Mouse (Mus musculus): Measurements from ENCODE around the gene Odf3b. TPM values are rescaled to one million over a fixed set of nuclear protein-coding genes. Genes with fewer than 3 reads are reported as not detected.

The Odf3b gene
- polyA plus RNA-seq (2012; ENCODE audit: low replicate concordance): 7.8 and 10.0 TPM in 2 replicates

GRCm38 (mm10) chr15:89378831-89379401 is at the start of gene Odf3b:
Odf3b (minus strand) TSS chr15:89379282.

GRCm38 (mm10) chr15:89425711-89426121 is 46.6 kb upstream of the Odf3b start, which contains the start of gene Cpt1b:
Cpt1b (minus strand) TSS chr15:89425863.

GRCm38 (mm10) chr15:89410118-89410517 is 31.0 kb upstream of the Odf3b start, which contains the start of gene Syce3:
Syce3 (minus strand) TSS chr15:89410503.

DNA sequence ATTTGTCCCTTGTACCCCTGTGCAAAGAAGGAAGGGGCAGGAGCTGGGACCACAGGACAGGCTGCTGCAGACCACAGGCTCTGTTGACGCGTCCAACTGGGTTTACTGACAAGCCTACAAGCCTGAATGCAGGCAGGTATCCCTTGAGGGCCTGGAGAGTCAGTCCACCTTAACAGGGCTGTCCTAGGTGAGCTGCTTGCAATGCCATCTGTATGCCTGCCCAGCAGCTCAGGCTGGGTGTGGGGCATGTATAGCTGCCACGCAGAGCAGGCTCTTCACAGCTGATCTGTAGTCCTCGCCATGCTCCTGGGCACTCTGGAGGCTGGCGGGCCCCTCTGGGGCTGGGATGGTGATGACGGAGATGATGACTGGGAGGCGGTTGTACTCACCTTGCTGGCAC is 5.5 kb upstream of the Odf3b start, which contains the start of gene Klhdc7b:
TSS of gene Klhdc7b (plus strand) at position 301 of the 400 bp plus-strand sequence.

GRCm38 (mm10) chr15:89376957-89377356 is 2.1 kb downstream of the Odf3b start, which contains the start of gene Tymp:
Tymp (minus strand) TSS chr15:89377039.

GRCm38 (mm10) chr15:89373762-89374248 is 5.3 kb downstream of the Odf3b start, which contains the start of gene Sco2:
Sco2 (minus strand) TSS chr15:89373846.

GRCm38 (mm10) chr15:89355241-89356187 is 23.6 kb downstream of the Odf3b start, which contains the start of the genes Lmf2 and Ncaph2:
Lmf2 (minus strand) TSS chr15:89355659.
Ncaph2 (plus strand) TSS chr15:89355719.

DNA sequence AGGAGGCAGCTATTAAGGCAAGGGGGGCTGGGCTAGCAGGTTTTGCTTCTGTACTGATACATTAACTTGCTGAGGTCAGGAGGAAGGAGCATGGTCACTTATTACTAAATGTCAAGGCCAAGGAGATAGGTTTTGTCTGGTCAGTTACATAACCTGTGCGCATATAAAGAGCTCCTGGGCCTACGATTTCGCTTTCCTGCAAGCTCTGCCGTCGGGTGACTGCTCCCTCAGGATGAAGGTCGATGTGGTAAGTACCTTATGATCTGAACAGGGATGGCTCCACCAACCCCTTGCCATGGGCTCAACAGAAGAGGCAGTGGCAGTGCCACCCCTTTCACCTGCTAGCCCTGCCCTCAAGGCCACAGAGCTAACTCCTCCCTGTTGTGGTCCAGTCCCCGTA is 44.8 kb downstream of the Odf3b start, which contains the start of gene Miox:
TSS of gene Miox (plus strand) at position 128 of the 400 bp plus-strand sequence.

Other genes starting within 250 kb of the Odf3b start
- 0.58 and 3.5 TPM in 2 replicates for gene Mapk12, start 238.6 kb downstream of the Odf3b start, polyA plus RNA-seq (2012; ENCODE audit: low replicate concordance)
- 0.88 and 3.9 TPM in 2 replicates for gene Mapk11, start 229.7 kb downstream of the Odf3b start, polyA plus RNA-seq (2012; ENCODE audit: low replicate concordance)
- gene Plxnb2, start 198.5 kb downstream of the Odf3b start, polyA plus RNA-seq (2012; ENCODE audit: low replicate concordance): 57.1 and 82.4 TPM in 2 replicates
- 18.1 and 27.5 TPM in 2 replicates for gene Dennd6b, start 182.8 kb downstream of the Odf3b start, polyA plus RNA-seq (2012; ENCODE audit: low replicate concordance)
- gene Ppp6r2, start 167.7 kb downstream of the Odf3b start, polyA plus RNA-seq (2012; ENCODE audit: low replicate concordance): 171 and 186 TPM in 2 replicates
- gene Sbf1, start 64.0 kb downstream of the Odf3b start, polyA plus RNA-seq (2012; ENCODE audit: low replicate concordance): 168 and 221 TPM in 2 replicates
- gene Adm2, start 56.6 kb downstream of the Odf3b start, polyA plus RNA-seq (2012; ENCODE audit: low replicate concordance): 1.4 and 3.0 TPM in 2 replicates
- gene Miox, start 44.9 kb downstream of the Odf3b start, polyA plus RNA-seq (2012; ENCODE audit: low replicate concordance): not detected in 2 replicates
- gene Lmf2, start 23.6 kb downstream of the Odf3b start, polyA plus RNA-seq (2012; ENCODE audit: low replicate concordance): 132 and 236 TPM in 2 replicates
- gene Ncaph2, start 23.6 kb downstream of the Odf3b start, polyA plus RNA-seq (2012; ENCODE audit: low replicate concordance): 68.2 and 73.5 TPM in 2 replicates
- gene Sco2, start 5.4 kb downstream of the Odf3b start, polyA plus RNA-seq (2012; ENCODE audit: low replicate concordance): 58.1 and 67.7 TPM in 2 replicates
- gene Tymp, start 2.2 kb downstream of the Odf3b start, polyA plus RNA-seq (2012; ENCODE audit: low replicate concordance): 0.77 and 1.5 TPM in 2 replicates
- not detected in 2 replicates for gene Klhdc7b, start 5.6 kb upstream of the Odf3b start, polyA plus RNA-seq (2012; ENCODE audit: low replicate concordance)
- not detected in 2 replicates for gene Syce3, start 31.2 kb upstream of the Odf3b start, polyA plus RNA-seq (2012; ENCODE audit: low replicate concordance)
- 1.4 and 4.2 TPM in 2 replicates for gene Cpt1b, start 46.6 kb upstream of the Odf3b start, polyA plus RNA-seq (2012; ENCODE audit: low replicate concordance)
- 0.18 TPM in 1 of 2 replicates, not detected in the other for gene C730034F03Rik, start 50.3 kb upstream of the Odf3b start, polyA plus RNA-seq (2012; ENCODE audit: low replicate concordance)
- 0.88 and 3.0 TPM in 2 replicates for gene Gm44502, start 50.4 kb upstream of the Odf3b start, polyA plus RNA-seq (2012; ENCODE audit: low replicate concordance)
- gene Chkb, start 50.6 kb upstream of the Odf3b start, polyA plus RNA-seq (2012; ENCODE audit: low replicate concordance): 40.6 and 121 TPM in 2 replicates
- gene Mapk8ip2, start 74.6 kb upstream of the Odf3b start, polyA plus RNA-seq (2012; ENCODE audit: low replicate concordance): 0.06 and 0.08 TPM in 2 replicates
- gene Arsa, start 98.1 kb upstream of the Odf3b start, polyA plus RNA-seq (2012; ENCODE audit: low replicate concordance): 25.4 and 44.2 TPM in 2 replicates
- 72.7 and 76.4 TPM in 2 replicates for gene Shank3, start 120.3 kb upstream of the Odf3b start, polyA plus RNA-seq (2012; ENCODE audit: low replicate concordance)
- gene Acr, start 189.0 kb upstream of the Odf3b start, polyA plus RNA-seq (2012; ENCODE audit: low replicate concordance): 1.0 TPM in 1 of 2 replicates, not detected in the other
- 2.5 and 13.0 TPM in 2 replicates for gene Rabl2, start 212.6 kb upstream of the Odf3b start, polyA plus RNA-seq (2012; ENCODE audit: low replicate concordance)